In the genomic region with DNA sequence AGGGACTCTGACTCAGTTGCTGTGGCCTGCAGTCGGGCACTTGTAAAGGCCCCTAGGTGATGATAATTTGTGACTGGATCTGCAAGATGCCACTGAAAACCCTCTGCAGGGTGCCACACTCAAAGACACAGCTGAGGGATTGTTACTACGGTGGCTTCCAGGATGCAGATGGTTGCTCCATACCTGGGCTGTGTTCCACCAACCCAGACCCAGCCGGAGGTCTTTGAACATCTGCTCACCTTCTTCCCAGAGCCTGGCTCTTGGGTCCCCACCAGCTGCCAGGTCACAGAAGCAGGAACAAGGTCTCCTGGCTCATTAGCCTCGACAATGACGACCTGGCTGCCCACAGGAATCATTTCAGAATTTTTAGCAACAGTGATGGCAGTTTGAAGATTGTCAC, we compare ENCODE assay signal across 15 mouse cellular contexts.
DNase-seq lines count a peak whose midpoint lies in the region; ATAC-seq and TF ChIP-seq lines count a peak whose summit lies in the region.
"Had no signal": no experiment of that assay in that cellular context is flagged by ENCODE, and none has a peak within 500 bp of the region (broad histone marks: within the 10 kb centered on the region; RNA-seq: fewer than 3 reads in every experiment).

No protein-coding gene starts in this region.

- TF ChIP-seq CTCF in intestine, postnatal 0 days (IDR thresholded peaks at IDR 0.05; ENCODE audit: low read depth), result no peak

- no peaks in the 10 kb centered on the region for H3K9me3 ChIP-seq in midbrain, embryonic 15.5 days
- no peaks in the 10 kb centered on the region for H3K9me3 ChIP-seq in intestine, postnatal 0 days (ENCODE audit: control insufficient read depth)
- H3K9me3 ChIP-seq: embryonic facial prominence, embryonic 10.5 days; forebrain, embryonic 13.5 days; heart, embryonic 12.5 days; hindbrain, embryonic 12.5 days had no signal

- WGBS in midbrain, embryonic 15.5 days, result 76% methylated on average over 5 of the region's 5 CpGs
- WGBS in intestine, postnatal 0 days, result 77% methylated on average over 5 of the region's 5 CpGs

- peak; percentile 12 for DNase-seq in cerebellum, adult 11-12 months
- DNase-seq in cerebellum, adult 8-10 months, result no peak
- DNase-seq in left cerebral cortex, postnatal 4 days, result peak; percentile 32
- no peak for DNase-seq in left cerebral cortex, adult 11 months (ENCODE audit: low spot score)
- DNase-seq in cerebellum, postnatal 14 days, result peak; percentile 38 to 40
- DNase-seq: adrenal gland, postnatal 10 days; forebrain, postnatal 0 days; gastrocnemius, postnatal 14 days; kidney, adult 18-20 months had no signal

- H3K4me2 ChIP-seq in midbrain, embryonic 15.5 days, result no peak overlapping the region
- no peak overlapping the region for H3K4me2 ChIP-seq in intestine, postnatal 0 days (replicated peaks; ENCODE audit: low read depth)
- H3K4me2 ChIP-seq: forebrain, embryonic 13.5 days; heart, embryonic 12.5 days; hindbrain, embryonic 12.5 days had no signal

- H3K27ac ChIP-seq in midbrain, embryonic 15.5 days, result no peak overlapping the region
- no peak overlapping the region for H3K27ac ChIP-seq in intestine, postnatal 0 days (ENCODE audit: low read depth, low read length)
- H3K27ac ChIP-seq: embryonic facial prominence, embryonic 10.5 days; forebrain, embryonic 13.5 days; hindbrain, embryonic 12.5 days had no signal

- ATAC-seq in midbrain, embryonic 15.5 days (replicated peaks), result no peak
- ATAC-seq in intestine, postnatal 0 days, result no peak
- ATAC-seq: forebrain, embryonic 13.5 days; forebrain, postnatal 0 days had no signal

- H3K9ac ChIP-seq in midbrain, embryonic 15.5 days, result no peak overlapping the region
- no peak overlapping the region for H3K9ac ChIP-seq in intestine, postnatal 0 days (ENCODE audit: low read depth, low read length)
- H3K9ac ChIP-seq: forebrain, embryonic 13.5 days; forebrain, postnatal 0 days; heart, embryonic 12.5 days; hindbrain, embryonic 12.5 days had no signal

- H3K36me3 ChIP-seq in midbrain, embryonic 15.5 days (replicated peaks), result no peaks in the 10 kb centered on the region
- H3K36me3 ChIP-seq in intestine, postnatal 0 days (ENCODE audit: control insufficient read depth, insufficient read depth), result no peaks in the 10 kb centered on the region
- H3K36me3 ChIP-seq: embryonic facial prominence, embryonic 10.5 days; heart, embryonic 12.5 days; hindbrain, embryonic 12.5 days had no signal

- H3K4me1 ChIP-seq in midbrain, embryonic 15.5 days, result no peaks in the 10 kb centered on the region
- no peaks in the 10 kb centered on the region for H3K4me1 ChIP-seq in intestine, postnatal 0 days (replicated peaks; ENCODE audit: control insufficient read depth, insufficient read depth, low read length)
- H3K4me1 ChIP-seq: embryonic facial prominence, embryonic 10.5 days; forebrain, embryonic 13.5 days; hindbrain, embryonic 12.5 days had no signal

- H3K27me3 ChIP-seq in midbrain, embryonic 15.5 days (replicated peaks), result no peaks in the 10 kb centered on the region
- no peaks in the 10 kb centered on the region for H3K27me3 ChIP-seq in intestine, postnatal 0 days (replicated peaks; ENCODE audit: control insufficient read depth, insufficient read depth, low read length)
- H3K27me3 ChIP-seq: forebrain, embryonic 13.5 days; heart, embryonic 12.5 days; hindbrain, embryonic 12.5 days had no signal

- intact Hi-C loops in left cerebral cortex, postnatal 4 days (cut with DNase I), result no loop called here

- H3K4me3 ChIP-seq in midbrain, embryonic 15.5 days, result no peak overlapping the region
- no peak overlapping the region for H3K4me3 ChIP-seq in intestine, postnatal 0 days (ENCODE audit: low read depth, low read length)
- H3K4me3 ChIP-seq: embryonic facial prominence, embryonic 10.5 days; forebrain, embryonic 13.5 days; heart, embryonic 12.5 days; hindbrain, embryonic 12.5 days had no signal

Comparison
In these comparisons a context has a peak if more than half of its experiments do, and no peak if none do; other contexts are left out.
1. DNase-seq: peak in cerebellum, adult 11-12 months (single experiment), left cerebral cortex, postnatal 4 days (single experiment) and cerebellum, postnatal 14 days (2 of 2); none in cerebellum, adult 8-10 months (single experiment) and left cerebral cortex, adult 11 months (single experiment).